Comparison of ENCODE assay signal across 7 mouse cellular contexts in genomic region chr2:35214881-35215358, GRCm38 (mm10). TPM values are rescaled to one million over a fixed set of nuclear protein-coding genes. Genes with fewer than 3 reads are reported as not detected.
DNase-seq lines count a peak whose midpoint lies in the region; ATAC-seq lines count a peak whose summit lies in the region.

No protein-coding gene starts in this region.

- peak; percentile 69 to 73 for DNase-seq in adrenal gland, postnatal 4 days (ENCODE audit: low spot score in 2 of 2)
- DNase-seq in embryonic facial prominence, embryonic 14.5 days (ENCODE audit: low spot score): peak; percentile 88
- DNase-seq in heart, adult 9 months (ENCODE audit: low spot score in 2 of 2): peak; percentile 56 to 78
- peak; percentile 92 for DNase-seq in kidney, adult 9 months
- peak; percentile 53 to 69 for DNase-seq in monocyte, adult 2 months (ENCODE audit: low read depth in 1 of 2, low spot score in 2 of 2)
- DNase-seq in spleen, postnatal 14 days (ENCODE audit: low spot score in 2 of 2): peak; percentile 52 to 69

- no peak overlapping the region for H3K4me3 ChIP-seq in embryonic facial prominence, embryonic 14.5 days (ENCODE audit: low read depth, low read length)
- 0 out of 2 replicates have a peak overlapping the region, but pooled peaks have one; percentile 6 for H3K4me3 ChIP-seq in limb, embryonic 15.5 days

- H3K9me3 ChIP-seq in embryonic facial prominence, embryonic 14.5 days (ENCODE audit: control insufficient read depth, low read length): no peaks in the 10 kb centered on the region
- no peaks in the 10 kb centered on the region for H3K9me3 ChIP-seq in limb, embryonic 15.5 days

- peak overlapping the region; percentile 31 for H3K27ac ChIP-seq in embryonic facial prominence, embryonic 14.5 days (replicated peaks; ENCODE audit: low read depth, low read length)
- H3K27ac ChIP-seq in limb, embryonic 15.5 days: no peak overlapping the region

- H3K27me3 ChIP-seq in embryonic facial prominence, embryonic 14.5 days (replicated peaks; ENCODE audit: control insufficient read depth, insufficient read depth, low read length): no peaks in the 10 kb centered on the region
- H3K27me3 ChIP-seq in limb, embryonic 15.5 days: peaks cover 11% of the 10 kb centered on the region; the same call in 1 of the 2 replicates

- H3K36me3 ChIP-seq in embryonic facial prominence, embryonic 14.5 days (ENCODE audit: control insufficient read depth, insufficient read depth, low read length): no peaks in the 10 kb centered on the region
- H3K36me3 ChIP-seq in limb, embryonic 15.5 days: no peaks in the 10 kb centered on the region

- H3K4me1 ChIP-seq in embryonic facial prominence, embryonic 14.5 days (ENCODE audit: control insufficient read depth, insufficient read depth, low read length): 0 out of 2 replicates have a peak, but pooled peaks cover 5% of the 10 kb centered on the region
- H3K4me1 ChIP-seq in limb, embryonic 15.5 days: peaks cover 7% of the 10 kb centered on the region

- WGBS in embryonic facial prominence, embryonic 14.5 days: 4% methylated on average over 10 of the region's 12 CpGs
- 8% methylated on average over 12 of the region's 12 CpGs for WGBS in limb, embryonic 15.5 days

- H3K4me2 ChIP-seq in embryonic facial prominence, embryonic 14.5 days (ENCODE audit: low read depth, low read length): peak overlapping the region; percentile 45
- peak overlapping the region; percentile 24; the same call in 1 of the 2 replicates for H3K4me2 ChIP-seq in limb, embryonic 15.5 days

- ATAC-seq in embryonic facial prominence, embryonic 14.5 days (ENCODE audit: low read depth): peak; percentile 92
- no peak for ATAC-seq in limb, embryonic 15.5 days (ENCODE audit: insufficient number of reproducible peaks, low FRiP score, low TSS enrichment, low read depth)

- H3K9ac ChIP-seq in embryonic facial prominence, embryonic 14.5 days (ENCODE audit: low read depth, low read length): no peak overlapping the region
- no peak overlapping the region for H3K9ac ChIP-seq in limb, embryonic 15.5 days

RNA-seq across cellular contexts. Expression of gene Rab14, which starts 14.0 kb away (rescaled TPM):
- total RNA-seq in adrenal gland, postnatal 4 days (2021): 100 to 1,000 TPM; 213 to 230 TPM
- 278 and 298 TPM in 2 replicates for polyA plus RNA-seq in embryonic facial prominence, embryonic 14.5 days (2014; fragmentation: Nextera tagmentation; extraction: Ambion mirVana)
- 341 and 342 TPM in 2 replicates for polyA plus RNA-seq in limb, embryonic 15.5 days (2015; fragmentation: Nextera tagmentation; extraction: Ambion mirVana)

RNA-seq across cellular contexts. Expression of gene Gsn, which starts 41.3 kb away (rescaled TPM):
- 100 to 1,000 TPM; 136 to 137 TPM for total RNA-seq in adrenal gland, postnatal 4 days (2021)
- polyA plus RNA-seq in embryonic facial prominence, embryonic 14.5 days (2014; fragmentation: Nextera tagmentation; extraction: Ambion mirVana): 359 and 397 TPM in 2 replicates
- polyA plus RNA-seq in limb, embryonic 15.5 days (2015; fragmentation: Nextera tagmentation; extraction: Ambion mirVana): 288 and 360 TPM in 2 replicates
